Mouse (Mus musculus) ES-Bruce4 (cell line): ENCODE measurements around the gene Rps8. TPM values are rescaled to one million over a fixed set of nuclear protein-coding genes. Genes with fewer than 3 reads are reported as not detected.

Experiments used
- H3K27ac ChIP-seq: 2 replicates; pipeline ENCODE4 v1.5.1; 2012; ENCODE audit warnings: low read length, inconsistent platforms; ENCODE audit not compliant: insufficient read depth
- H3K27me3 ChIP-seq: 2 replicates; pipeline ENCODE4 v1.6.1; 2012; ENCODE audit warnings: mild to moderate bottlenecking, low read length, inconsistent platforms; ENCODE audit not compliant: control insufficient read depth, poor library complexity, insufficient read depth, severe bottlenecking
- H3K36me3 ChIP-seq: 2 replicates; pipeline ENCODE4 v1.6.1; 2012; ENCODE audit warnings: inconsistent platforms, mild to moderate bottlenecking, low read length, moderate library complexity; ENCODE audit not compliant: control insufficient read depth, poor library complexity, insufficient read depth, severe bottlenecking
- H3K4me1 ChIP-seq: one replicate; pipeline ENCODE4 v1.8.1; 2011; ENCODE audit warnings: low read length; ENCODE audit not compliant: control insufficient read depth, insufficient read depth
- H3K4me3 ChIP-seq: 2 replicates; pipeline ENCODE4 v1.5.1; 2011; ENCODE audit warnings: low read depth, mild to moderate bottlenecking, low read length
- H3K9ac ChIP-seq: 2 replicates; pipeline ENCODE4 v1.6.1; 2012; ENCODE audit warnings: low read depth, mild to moderate bottlenecking, inconsistent platforms; ENCODE audit not compliant: poor library complexity, severe bottlenecking
- H3K9me3 ChIP-seq: replicated peaks from 2 replicates; pipeline ENCODE4 v1.6.1; 2012; ENCODE audit warnings: mild to moderate bottlenecking, low read length, inconsistent platforms; ENCODE audit not compliant: control insufficient read depth, poor library complexity, insufficient read depth, severe bottlenecking
- CTCF ChIP-seq: IDR thresholded peaks from one replicate; pipeline ENCODE4 v1.8.1; 2011; ENCODE audit warnings: low read depth, low read length
- EP300 ChIP-seq: IDR thresholded peaks from 2 replicates; pipeline ENCODE4 v1.6.1; 2011; ENCODE audit warnings: low read depth, low read length; ENCODE audit not compliant: insufficient read depth
- POLR2A ChIP-seq: IDR thresholded peaks from one replicate; pipeline ENCODE4 v1.8.1; 2011; ENCODE audit warnings: low read length; ENCODE audit not compliant: insufficient read depth
- polyA plus RNA-seq: library from polyadenylated mRNA; stranded (reverse); fragments of >200 nt; gene quantifications from 2 replicates; pipeline ENCODE4 v1.2.4, GENCODE M21; 2011; ENCODE audit warnings: low read depth; ENCODE audit not compliant: missing spikeins, insufficient read depth, insufficient read length

Gene Rps8
- 2,253 and 2,515 TPM in 2 replicates for polyA plus RNA-seq

GRCm38 (mm10) chr4:117155792-117156355 lies at the start of gene Rps8:
Rps8 (minus strand) TSS chr4:117156243.
- Histone ChIP-seq H3K4me3 (peak within 1 kb of the TSS; percentile 99), H3K9me3 (no peaks in the 10 kb centered on the region), H3K27ac (peak within 1 kb of the TSS; percentile 86), H3K9ac (peak within 1 kb of the TSS; percentile 96), H3K4me1 (no peaks in the 10 kb centered on the region), H3K36me3 (peaks cover 45% of the 10 kb centered on the region), H3K27me3 (no peaks in the 10 kb centered on the region)
- TF ChIP-seq EP300 = 0 out of 2 replicates have a peak, but pooled peaks have one; percentile 50
- TF ChIP-seq CTCF = no peak
- TF ChIP-seq POLR2A = peak; percentile 81

DNA sequence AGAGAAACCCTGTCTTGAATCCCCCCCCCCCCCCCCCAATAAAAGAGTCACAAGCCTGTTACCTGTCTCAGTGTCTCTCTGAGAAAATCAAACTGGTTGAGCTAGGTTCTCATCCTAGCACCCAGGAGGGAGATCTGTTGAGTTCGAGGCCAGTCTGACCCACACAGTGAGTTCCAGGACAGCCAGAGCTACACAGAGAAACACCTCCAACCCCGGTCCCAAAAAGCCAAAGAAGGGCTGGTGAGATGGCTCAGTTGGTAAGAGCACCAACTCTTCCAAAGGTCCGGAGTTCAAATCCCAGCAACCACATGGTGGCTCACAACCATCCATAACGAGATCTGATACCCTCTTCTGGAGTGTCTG lies 46.9 kb upstream of the Rps8 start:
- Histone ChIP-seq H3K27me3 (no peaks in the 10 kb centered on the region), H3K4me3 (no peak overlapping the region), H3K4me1 (no peaks in the 10 kb centered on the region), H3K9ac (no peak overlapping the region), H3K9me3 (no peaks in the 10 kb centered on the region; the same call in 1 of the 2 replicates), H3K27ac (no peak overlapping the region), H3K36me3 (no peaks in the 10 kb centered on the region)
- TF ChIP-seq EP300 (no peak), CTCF (no peak), POLR2A (no peak)

DNA sequence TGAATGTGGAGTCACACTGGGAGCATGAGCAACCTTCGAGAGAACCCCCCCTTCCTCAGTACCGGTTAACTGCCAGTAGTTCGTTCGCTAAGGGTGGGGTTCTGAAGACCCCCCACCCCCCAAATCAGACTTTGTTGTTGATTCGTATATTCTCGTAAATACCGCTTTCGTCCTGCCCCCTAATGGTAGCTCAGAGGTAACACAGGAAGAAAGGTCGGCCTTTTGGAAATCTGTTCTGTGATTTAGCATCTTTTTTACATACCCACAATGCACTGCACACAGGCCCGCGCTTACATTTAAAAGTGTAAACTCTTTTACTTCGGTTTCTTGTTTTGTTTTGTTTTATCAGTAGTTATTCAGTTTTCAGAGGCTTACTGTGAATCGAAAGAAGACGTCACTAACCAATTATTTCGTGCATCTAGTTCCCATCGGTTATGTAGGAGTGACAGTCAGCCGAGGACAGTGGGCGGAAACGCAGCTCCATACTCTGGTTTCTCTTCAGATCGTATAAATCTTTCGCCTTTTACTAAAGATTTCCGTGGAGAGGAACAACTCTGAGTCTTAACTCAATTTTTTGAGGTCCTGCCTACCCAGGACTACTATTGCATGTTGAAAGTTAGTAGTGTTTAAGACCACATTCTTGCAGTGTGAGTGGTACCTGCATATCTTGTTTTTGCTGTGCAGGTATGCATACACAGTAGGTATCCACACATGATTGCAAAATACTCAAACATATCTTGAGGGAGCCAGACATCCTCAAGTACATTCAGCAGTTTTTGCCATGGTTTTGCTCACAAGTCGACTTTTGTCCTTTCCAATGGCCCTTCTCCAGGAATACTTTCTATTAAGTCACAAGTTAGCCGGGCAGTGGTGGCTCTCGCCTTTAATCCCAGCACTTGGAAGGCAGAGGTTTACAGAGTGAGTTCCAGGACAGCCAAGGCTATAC lies 46.3 kb upstream of the Rps8 start:
- Histone ChIP-seq H3K27ac (peak overlapping the region; percentile 11; the same call in 1 of the 2 replicates), H3K4me3 (0 out of 2 replicates have a peak overlapping the region, but pooled peaks have one; percentile 12), H3K9ac (peak overlapping the region; percentile 56), H3K4me1 (no peaks in the 10 kb centered on the region), H3K27me3 (no peaks in the 10 kb centered on the region), H3K9me3 (no peaks in the 10 kb centered on the region; the same call in 1 of the 2 replicates), H3K36me3 (no peaks in the 10 kb centered on the region)
- 0 out of 2 replicates have a peak, but pooled peaks have one; percentile 27 for TF ChIP-seq EP300
- peak; percentile 96 for TF ChIP-seq POLR2A
- peak; percentile 11 for TF ChIP-seq CTCF

DNA sequence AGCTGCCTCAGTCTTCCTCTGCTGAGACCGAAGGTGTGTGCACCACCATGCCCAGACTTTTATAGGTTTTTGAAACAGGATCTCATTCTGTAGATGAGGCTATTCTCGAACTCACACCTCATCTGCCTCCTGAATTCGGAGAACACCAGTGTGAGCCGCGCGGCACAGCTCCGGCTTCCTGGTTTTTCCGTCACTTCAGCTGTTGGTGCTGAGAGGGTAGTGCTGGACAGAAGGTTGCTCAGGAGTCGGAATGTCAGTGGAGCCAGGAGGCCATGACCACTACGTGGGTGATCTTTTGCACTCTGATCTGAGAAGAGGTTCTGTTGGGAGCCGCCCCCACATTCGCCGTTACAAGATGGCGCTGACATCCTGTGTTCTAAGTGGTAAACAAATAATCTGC lies 35.8 kb upstream of the Rps8 start:
- H3K9ac ChIP-seq = no peak overlapping the region
- H3K27me3 ChIP-seq = no peaks in the 10 kb centered on the region
- no peak overlapping the region for H3K4me3 ChIP-seq
- H3K9me3 ChIP-seq = peaks cover 15% of the 10 kb centered on the region
- TF ChIP-seq POLR2A (no peak), EP300 (no peak), CTCF (no peak)
- no peaks in the 10 kb centered on the region for H3K36me3 ChIP-seq
- H3K27ac ChIP-seq = no peak overlapping the region
- H3K4me1 ChIP-seq = no peaks in the 10 kb centered on the region

- Histone ChIP-seq H3K27me3 (no peaks in the 10 kb centered on the region), H3K9me3 (peaks cover 15% of the 10 kb centered on the region), H3K27ac (no peak overlapping the region), H3K4me3 (no peak overlapping the region), H3K4me1 (no peaks in the 10 kb centered on the region), H3K36me3 (no peaks in the 10 kb centered on the region), H3K9ac (no peak overlapping the region)
- TF ChIP-seq EP300 (no peak), POLR2A (no peak), CTCF (no peak)
These were observed 34.6 kb upstream of the Rps8 start for GRCm38 (mm10) chr4:117190660-117191059.
